Mouse (Mus musculus) limb, embryonic 10.5 days (tissue): ENCODE data around the gene Ccdc51. TPM values are rescaled to one million over a fixed set of nuclear protein-coding genes. Genes with fewer than 3 reads are reported as not detected.

Experiments
- DNase-seq: peaks from one replicate; pipeline ENCODE4 v3.0.0-alpha.2; 2017; ENCODE audit warnings: low spot score
- H3K27ac ChIP-seq: fragments of 300-500 bp; sonication (generic); 2 replicates; pipeline ENCODE4 v1.5.1; 2016; ENCODE audit warnings: mild to moderate bottlenecking
- H3K27me3 ChIP-seq: fragments of 300-500 bp; sonication (generic); 2 replicates; pipeline ENCODE4 v1.6.1; 2016; ENCODE audit warnings: low read depth, mild to moderate bottlenecking; ENCODE audit not compliant: poor library complexity, severe bottlenecking
- H3K36me3 ChIP-seq: fragments of 300-500 bp; sonication (generic); 2 replicates; pipeline ENCODE4 v1.6.1; 2016; ENCODE audit warnings: mild to moderate bottlenecking, moderate library complexity
- H3K4me1 ChIP-seq: fragments of 300-500 bp; sonication (generic); 2 replicates; pipeline ENCODE4 v1.6.1; 2016
- H3K4me3 ChIP-seq: fragments of 300-500 bp; sonication (generic); 2 replicates; pipeline ENCODE4 v1.5.1; 2016; ENCODE audit warnings: mild to moderate bottlenecking, moderate library complexity
- H3K9me3 ChIP-seq: fragments of 300-500 bp; sonication (generic); replicated peaks from 2 replicates; pipeline ENCODE4 v1.6.1; 2016; ENCODE audit warnings: mild to moderate bottlenecking
- WGBS: fragments of 180-500 bp; shearing (Covaris S2); methylation state at CpG from one replicate; pipeline ENCODE4 v1.1.7; 2016; 5-methylcytosine and 5-hydroxymethylcytosine counted together
- polyA plus RNA-seq: library from polyadenylated mRNA; unstranded; fragments of >200 nt; fragmentation: Nextera tagmentation; extraction: Ambion mirVana; gene quantifications from 2 replicates; pipeline ENCODE4 v1.2.1, GENCODE M21; 2016

Ccdc51 gene
- polyA plus RNA-seq, 1 experiment from 2014 or later = 14.1 TPM

DNA sequence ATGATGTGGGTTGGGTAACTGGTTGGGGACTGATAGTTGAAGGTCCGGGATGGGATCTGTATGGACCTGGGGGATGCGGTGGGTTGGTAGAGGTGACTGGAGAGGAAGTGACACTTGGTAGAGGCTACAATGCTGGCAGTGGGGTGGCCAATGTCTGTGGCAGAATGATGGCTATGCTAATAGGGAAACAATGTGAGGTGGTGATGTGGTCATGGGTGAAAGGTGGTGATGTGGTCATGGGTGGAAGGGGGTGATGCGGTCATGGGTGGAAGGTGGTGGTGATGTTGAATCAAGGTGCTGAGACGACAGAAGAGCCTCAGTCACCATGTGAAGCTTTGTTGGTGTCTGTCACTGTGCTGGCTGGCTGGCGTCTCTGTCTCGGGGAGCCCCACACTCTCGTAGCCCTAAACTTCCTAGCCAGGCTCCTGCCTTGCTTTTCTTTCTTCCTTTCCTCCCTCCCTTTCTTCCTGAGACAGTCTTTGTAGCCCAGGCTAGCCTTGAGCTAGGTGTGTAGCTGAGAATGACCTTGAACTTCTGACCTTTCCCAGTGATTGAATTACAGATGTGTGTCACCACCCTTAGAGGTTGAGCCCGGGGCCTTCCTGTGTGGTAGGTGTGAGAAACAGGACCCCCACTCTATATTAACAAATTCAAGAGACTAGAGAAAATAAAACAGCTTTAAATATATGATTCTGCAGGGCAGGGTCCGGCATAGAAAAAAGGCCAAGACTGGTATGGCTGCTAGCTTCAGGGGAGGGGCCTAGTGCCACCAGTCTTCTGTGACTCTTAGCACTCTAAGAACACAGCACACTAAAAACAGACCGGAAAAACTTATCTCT, 30.4 kb upstream of the Ccdc51 start:
- no peak for DNase-seq
- WGBS = 91% methylated on average over 10 of the region's 10 CpGs
- Histone ChIP-seq H3K4me3 (no peak overlapping the region), H3K36me3 (peaks cover 52% of the 10 kb centered on the region), H3K27me3 (no peaks in the 10 kb centered on the region), H3K9me3 (no peaks in the 10 kb centered on the region), H3K4me1 (peaks cover 16% of the 10 kb centered on the region), H3K27ac (no peak overlapping the region)

- peaks cover 60% of the 10 kb centered on the region for H3K36me3 ChIP-seq
- H3K4me1 ChIP-seq = peaks cover 16% of the 10 kb centered on the region
- 92% methylated on average over 9 of the region's 9 CpGs for WGBS
- 0 out of 2 replicates have a peak overlapping the region, but pooled peaks have one; percentile 3 for H3K27ac ChIP-seq
- no peak overlapping the region for H3K4me3 ChIP-seq
- no peaks in the 10 kb centered on the region for H3K27me3 ChIP-seq
- no peaks in the 10 kb centered on the region for H3K9me3 ChIP-seq
- no peak for DNase-seq
Measured at GRCm38 (mm10) chr9:109052490-109053260, 29.6 kb upstream of the Ccdc51 start.

DNA sequence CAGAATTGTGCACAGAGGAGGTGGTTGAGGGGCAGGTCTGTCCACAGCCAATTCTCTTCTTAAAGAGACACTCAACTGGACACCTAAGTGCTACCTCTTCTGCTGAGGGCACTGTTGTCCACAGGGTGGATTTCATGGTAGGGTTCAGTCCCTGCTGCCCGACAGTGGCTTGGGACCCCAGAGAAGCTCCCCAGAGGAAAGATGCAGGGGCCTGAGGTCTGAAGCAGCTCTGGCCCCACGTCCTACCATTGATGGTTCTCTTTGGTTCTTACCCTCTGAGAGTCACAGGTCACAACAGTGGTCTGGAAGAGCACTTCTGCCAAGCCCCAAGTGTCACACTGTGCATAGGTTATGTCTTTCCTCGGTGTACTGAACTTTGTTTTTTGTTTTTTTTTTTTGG, 28.9 kb upstream of the Ccdc51 start:
- Histone ChIP-seq H3K36me3 (peaks cover 63% of the 10 kb centered on the region), H3K9me3 (no peaks in the 10 kb centered on the region)
- 88% methylated on average over 3 of the region's 3 CpGs for WGBS

GRCm38 (mm10) chr9:109053851-109054250, 28.4 kb upstream of the Ccdc51 start:
- Histone ChIP-seq H3K36me3 (peaks cover 64% of the 10 kb centered on the region), H3K9me3 (no peaks in the 10 kb centered on the region), H3K27me3 (no peaks in the 10 kb centered on the region), H3K4me1 (peaks cover 20% of the 10 kb centered on the region), H3K27ac (no peak overlapping the region), H3K4me3 (no peak overlapping the region)
- WGBS = 84% methylated on average over 6 of the region's 6 CpGs
- DNase-seq = no peak

More for the DNA sequence above, 28.9 kb upstream of the Ccdc51 start:
- no peak for DNase-seq
- no peak overlapping the region for H3K4me3 ChIP-seq
- H3K4me1 ChIP-seq = peaks cover 16% of the 10 kb centered on the region
- 0 out of 2 replicates have a peak overlapping the region, but pooled peaks have one; percentile 3 for H3K27ac ChIP-seq
- no peaks in the 10 kb centered on the region for H3K27me3 ChIP-seq

GRCm38 (mm10) chr9:109054712-109055111, 27.6 kb upstream of the Ccdc51 start:
- no peak for DNase-seq
- peaks cover 66% of the 10 kb centered on the region for H3K36me3 ChIP-seq
- peaks cover 29% of the 10 kb centered on the region for H3K4me1 ChIP-seq
- no peaks in the 10 kb centered on the region for H3K27me3 ChIP-seq
- H3K27ac ChIP-seq = peak overlapping the region; percentile 72
- H3K4me3 ChIP-seq = 0 out of 2 replicates have a peak overlapping the region, but pooled peaks have one; percentile 21
- 5% methylated on average over 7 of the region's 7 CpGs for WGBS
- H3K9me3 ChIP-seq = no peaks in the 10 kb centered on the region

GRCm38 (mm10) chr9:109055271-109056030, 26.8 kb upstream of the Ccdc51 start:
- 89% methylated on average over 12 of the region's 12 CpGs for WGBS
- Histone ChIP-seq H3K27ac (peak overlapping the region; percentile 72), H3K27me3 (no peaks in the 10 kb centered on the region), H3K36me3 (peaks cover 67% of the 10 kb centered on the region), H3K9me3 (no peaks in the 10 kb centered on the region), H3K4me3 (0 out of 2 replicates have a peak overlapping the region, but pooled peaks have one; percentile 21), H3K4me1 (peaks cover 34% of the 10 kb centered on the region)
- no peak for DNase-seq

GRCm38 (mm10) chr9:109056081-109056690, 26.1 kb upstream of the Ccdc51 start:
- H3K27me3 ChIP-seq = no peaks in the 10 kb centered on the region
- no peak overlapping the region for H3K27ac ChIP-seq
- 93% methylated on average over 17 of the region's 17 CpGs for WGBS
- no peaks in the 10 kb centered on the region for H3K9me3 ChIP-seq
- DNase-seq = no peak
- no peak overlapping the region for H3K4me3 ChIP-seq
- peaks cover 34% of the 10 kb centered on the region for H3K4me1 ChIP-seq
- H3K36me3 ChIP-seq = peaks cover 75% of the 10 kb centered on the region

- WGBS = 92% methylated on average over 4 of the region's 4 CpGs
- Histone ChIP-seq H3K9me3 (no peaks in the 10 kb centered on the region), H3K36me3 (peaks cover 72% of the 10 kb centered on the region)
Measured at GRCm38 (mm10) chr9:109056916-109057315, 25.4 kb upstream of the Ccdc51 start.

DNA sequence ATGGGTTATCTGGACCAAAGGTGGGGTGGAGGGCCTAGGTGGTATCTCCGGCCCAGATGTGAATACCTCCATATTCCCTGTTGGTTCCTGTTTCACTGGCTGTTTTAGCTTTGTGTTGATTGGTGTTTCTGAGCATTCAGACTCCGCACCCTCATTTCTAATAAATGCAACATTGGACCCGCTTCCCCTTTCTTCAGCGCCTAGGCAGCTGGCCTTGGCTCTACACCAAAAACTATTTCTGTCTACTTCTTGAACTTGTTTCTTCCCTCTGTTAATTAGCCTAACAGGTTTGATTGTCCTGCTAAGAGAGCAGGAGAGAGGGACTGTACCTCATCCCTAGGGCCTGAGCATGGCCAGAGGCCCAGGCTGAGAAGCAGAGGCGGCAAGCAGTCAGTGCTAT, 24.8 kb upstream of the Ccdc51 start:
- 95% methylated on average over 5 of the region's 5 CpGs for WGBS

More at GRCm38 (mm10) chr9:109056916-109057315, 25.4 kb upstream of the Ccdc51 start:
- H3K27me3 ChIP-seq = no peaks in the 10 kb centered on the region
- no peak for DNase-seq
- H3K4me3 ChIP-seq = no peak overlapping the region
- H3K4me1 ChIP-seq = peaks cover 34% of the 10 kb centered on the region
- no peak overlapping the region for H3K27ac ChIP-seq

DNA sequence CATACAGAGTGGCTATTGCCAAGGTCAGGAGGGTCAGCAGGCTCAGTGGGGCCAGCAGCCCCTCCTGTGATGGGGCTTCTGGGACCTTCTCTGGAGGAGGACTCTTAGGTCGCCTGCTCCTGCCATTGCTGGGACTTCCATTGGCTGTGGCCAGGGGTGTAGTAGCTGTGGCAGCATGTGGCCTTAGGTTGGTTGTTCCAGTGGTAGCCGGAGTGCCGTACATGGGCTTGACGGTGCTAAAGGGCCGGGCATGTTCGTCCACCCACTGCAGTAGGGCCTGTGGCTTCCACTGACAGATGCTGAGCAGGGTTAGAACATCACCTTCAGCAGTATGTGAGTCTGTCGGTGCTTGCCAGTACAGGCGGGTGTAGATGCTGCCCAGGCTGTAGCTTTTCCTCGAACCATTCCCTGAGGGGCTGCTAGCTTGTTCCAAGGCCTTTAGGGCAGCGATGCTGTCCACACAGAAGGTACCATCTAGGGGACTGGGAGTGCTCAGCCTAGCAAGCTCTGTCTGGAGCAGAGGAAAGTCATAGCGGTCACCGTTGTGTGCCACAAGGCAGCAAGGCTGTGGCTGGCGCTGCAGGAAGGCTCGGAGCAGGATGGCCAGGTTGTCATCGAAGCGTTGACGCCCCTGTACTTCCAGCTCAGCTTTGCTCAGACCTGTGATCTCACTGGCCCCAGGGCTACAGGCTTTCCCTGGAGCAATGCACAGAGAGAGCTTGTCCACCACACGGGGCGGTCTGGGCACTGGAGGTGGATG, 24.1 kb upstream of the Ccdc51 start:
- Histone ChIP-seq H3K4me1 (peaks cover 32% of the 10 kb centered on the region), H3K36me3 (peaks cover 75% of the 10 kb centered on the region), H3K9me3 (no peaks in the 10 kb centered on the region), H3K27me3 (no peaks in the 10 kb centered on the region), H3K27ac (0 out of 2 replicates have a peak overlapping the region, but pooled peaks have one; percentile 84), H3K4me3 (0 out of 2 replicates have a peak overlapping the region, but pooled peaks have one; percentile 39)
- DNase-seq = no peak
- 93% methylated on average over 19 of the region's 19 CpGs for WGBS

More for the DNA sequence above, 24.8 kb upstream of the Ccdc51 start:
- H3K4me1 ChIP-seq = peaks cover 34% of the 10 kb centered on the region
- no peaks in the 10 kb centered on the region for H3K27me3 ChIP-seq
- no peak overlapping the region for H3K4me3 ChIP-seq
- no peaks in the 10 kb centered on the region for H3K9me3 ChIP-seq
- H3K36me3 ChIP-seq = peaks cover 74% of the 10 kb centered on the region
- no peak for DNase-seq
- H3K27ac ChIP-seq = no peak overlapping the region

DNA sequence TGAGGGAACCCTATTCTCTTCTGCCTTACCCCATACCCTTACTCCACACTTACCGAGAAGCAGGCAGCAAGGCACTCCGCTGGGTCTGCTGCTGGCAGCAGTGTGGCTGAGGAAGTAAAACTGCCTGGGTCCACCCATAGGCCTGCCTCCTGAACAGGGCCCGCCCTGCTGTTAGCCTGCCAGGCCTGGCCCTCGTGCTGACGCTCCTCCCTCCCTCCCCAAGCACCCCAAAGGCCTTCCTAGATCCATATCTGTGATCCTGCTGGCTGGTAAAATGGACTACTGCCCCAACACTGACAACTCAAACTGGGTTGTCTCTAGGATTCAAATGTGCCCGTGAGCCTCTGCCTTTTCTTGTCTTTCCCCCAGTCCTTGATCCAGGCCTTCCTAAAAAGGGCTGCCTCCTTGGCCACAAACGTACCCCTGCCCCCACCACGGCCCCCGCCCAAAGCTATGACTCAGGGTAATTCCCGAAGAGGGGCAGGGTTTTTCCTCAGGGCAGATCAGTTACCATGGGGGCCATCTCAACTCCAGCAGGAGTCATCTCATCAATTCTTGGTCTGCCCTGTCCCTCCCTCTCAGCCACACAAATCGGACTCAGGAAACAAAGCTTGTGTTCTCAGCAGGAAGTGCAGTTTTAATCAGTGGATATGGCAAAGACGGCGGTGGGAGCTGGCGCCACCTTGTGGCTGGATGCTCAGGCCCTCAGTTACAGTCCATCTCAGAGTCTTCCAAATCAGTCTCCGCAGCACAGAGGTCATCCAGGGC, 23.0 kb upstream of the Ccdc51 start, which contains the start of gene Trex1:
Trex1 (minus strand) TSS at position 599 of the 768 bp plus-strand sequence.
- WGBS = 28% methylated on average over 15 of the region's 15 CpGs
- peak; percentile 89 for DNase-seq
- Histone ChIP-seq H3K4me1 (peaks cover 29% of the 10 kb centered on the region), H3K27ac (peak within 1 kb of the TSS; percentile 84), H3K36me3 (peaks cover 86% of the 10 kb centered on the region), H3K9me3 (no peaks in the 10 kb centered on the region), H3K27me3 (no peaks in the 10 kb centered on the region), H3K4me3 (peak within 1 kb of the TSS; percentile 39)
